Mouse (Mus musculus): ENCODE measurements at regions not wholly inside any gene's neighbourhood (a gene's known extent, or its start where the extent isn't known, plus 50 kb on each side); places are given as distances from the start of the nearest gene placed in this dataset.

DNA sequence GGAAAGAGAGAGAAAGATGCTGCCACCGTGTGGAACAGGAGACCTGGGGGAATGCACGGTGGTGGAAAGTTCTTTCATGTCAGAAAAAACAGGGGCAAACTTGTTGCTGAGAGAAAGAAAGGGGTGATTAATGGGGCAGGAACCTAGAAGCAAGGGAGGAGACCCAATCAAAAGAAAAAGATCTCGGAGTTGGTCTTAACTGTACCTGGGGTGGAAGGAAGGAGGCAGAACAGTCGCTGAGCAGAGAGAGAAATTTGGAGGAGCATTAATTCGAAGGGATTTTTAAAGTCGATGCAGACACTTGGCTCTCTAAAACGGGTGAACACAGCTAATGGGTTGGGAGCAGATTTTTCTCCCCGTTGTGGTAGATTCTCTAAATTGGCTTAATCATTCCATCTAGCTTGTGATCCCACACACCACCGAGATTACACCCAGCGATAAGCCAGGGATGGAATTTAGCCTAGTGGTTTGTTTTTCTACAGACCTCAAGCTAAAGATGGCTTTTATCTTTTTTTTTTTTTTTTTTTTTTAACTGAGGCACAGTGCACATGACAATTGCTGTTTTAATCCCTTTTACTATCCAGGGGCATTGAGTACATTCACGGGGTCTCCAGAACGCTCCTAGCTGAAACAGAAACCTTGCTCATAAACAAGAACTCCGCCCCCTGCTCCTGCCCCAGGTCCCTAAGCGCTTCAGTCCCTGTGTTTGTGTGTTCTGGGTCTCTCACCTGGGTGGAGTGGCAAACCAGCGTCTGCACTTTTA is 73.1 kb upstream of the Cpm start:
- in situ Hi-C loops (cut with MboI; ENCODE audit: low sequenced_read_pairs) = no loop called here

DNA sequence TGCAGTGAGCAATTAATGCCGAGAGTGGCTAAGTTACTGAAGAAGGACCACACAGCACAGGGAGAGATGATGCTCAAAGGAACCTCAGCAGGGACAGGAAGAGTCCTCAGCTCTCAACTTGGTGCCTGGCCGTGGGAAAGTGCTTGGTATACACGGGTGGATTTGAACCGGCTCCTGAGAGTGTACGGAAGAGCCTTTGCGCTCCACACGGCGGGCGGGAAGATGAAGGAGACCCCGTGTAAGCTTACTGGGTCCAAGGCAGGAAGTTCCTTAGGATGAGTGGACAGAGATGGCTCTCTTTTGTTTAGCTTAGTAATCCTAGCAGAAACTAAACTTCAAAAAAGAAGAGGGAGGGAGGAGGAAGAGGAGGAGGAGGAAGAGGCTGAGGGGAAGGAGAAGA is 73.8 kb upstream of the Cpm start:
- in situ Hi-C loops (cut with MboI; ENCODE audit: low sequenced_read_pairs) = no loop called here

DNA sequence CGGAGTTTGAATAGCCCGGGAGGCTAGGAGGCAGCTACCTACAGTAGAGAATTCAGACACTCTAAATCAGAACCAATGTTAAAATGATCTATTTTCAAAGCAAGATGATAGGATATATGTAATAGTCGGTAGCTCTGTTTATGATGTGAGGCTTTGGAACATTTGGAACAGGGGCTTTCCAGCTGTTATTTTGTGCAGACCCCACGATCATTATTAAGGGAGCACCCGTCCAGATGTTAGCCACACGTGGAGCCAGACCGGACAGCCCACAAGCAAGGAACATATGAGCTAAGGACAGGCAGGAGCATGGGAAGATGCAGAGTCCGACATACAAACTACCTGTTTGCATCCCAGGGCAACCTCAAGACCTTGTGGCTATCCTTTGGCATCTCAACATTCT is 74.3 kb upstream of the Cpm start:
- in situ Hi-C loops (cut with MboI; ENCODE audit: low sequenced_read_pairs) = no loop called here

DNA sequence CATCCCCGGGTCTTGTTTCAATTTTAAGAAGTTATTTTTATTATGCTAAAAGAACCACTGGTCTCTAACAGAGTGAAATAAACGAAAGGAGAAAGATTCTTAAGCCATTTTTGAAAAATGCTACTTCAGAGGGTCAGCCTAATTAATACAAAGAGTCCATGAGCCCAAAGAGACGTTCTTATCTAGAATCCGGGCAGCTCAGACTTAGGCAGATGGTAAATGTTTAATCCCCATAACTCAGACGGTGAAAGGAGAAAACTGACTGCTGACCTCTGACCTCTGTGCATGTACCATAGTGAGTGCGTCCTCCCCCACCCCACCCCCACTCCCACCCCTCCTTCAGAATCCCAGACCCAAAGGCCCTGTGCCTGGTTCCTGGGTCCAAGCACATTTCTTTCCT is 74.8 kb upstream of the Cpm start:
- in situ Hi-C loops (cut with MboI; ENCODE audit: low sequenced_read_pairs) = no loop called here

DNA sequence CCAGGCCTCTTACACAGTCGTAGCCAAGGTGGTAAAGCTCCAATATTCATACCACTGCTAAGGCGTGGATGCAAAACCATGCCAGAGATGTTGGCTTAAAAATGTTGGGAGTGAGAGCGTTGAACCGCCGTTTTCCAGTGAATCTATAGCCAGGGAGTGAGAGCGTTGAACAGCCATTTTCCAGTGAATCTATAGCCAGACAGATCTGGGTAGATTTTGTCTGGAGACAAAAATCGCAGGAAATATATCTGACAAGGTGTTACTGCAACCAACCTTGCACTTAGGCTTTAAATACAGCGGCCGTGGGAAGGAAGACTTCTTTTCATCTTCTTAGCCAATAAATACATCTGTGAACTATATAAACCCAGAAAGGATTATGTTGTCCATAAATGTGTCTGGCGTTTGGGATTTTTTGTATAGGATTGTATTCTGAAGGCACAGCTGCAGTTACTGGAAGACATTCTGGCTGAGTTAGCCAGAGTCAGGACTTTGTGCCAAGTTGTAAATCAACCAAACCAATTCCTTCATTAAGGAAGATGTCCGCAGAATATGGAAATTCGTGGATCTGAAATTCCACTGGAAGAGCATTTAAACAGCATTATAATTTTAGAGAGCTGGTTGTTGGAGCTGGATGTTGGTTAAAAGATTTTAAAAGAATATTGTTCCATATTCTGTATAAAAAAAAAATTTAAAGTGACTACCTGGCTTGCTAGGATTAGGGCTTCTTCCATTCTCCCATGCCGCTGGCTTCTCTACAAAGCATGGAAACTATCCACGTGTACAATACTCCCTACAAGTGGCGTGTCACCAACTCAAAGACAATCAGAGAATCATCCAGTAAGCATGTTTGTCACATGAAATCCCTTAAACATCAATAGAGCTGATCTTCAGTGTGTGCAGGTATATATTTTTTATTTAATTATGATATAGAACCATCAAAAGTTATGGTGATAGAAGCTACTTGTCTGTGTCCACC is 75.8 kb upstream of the Cpm start:
- in situ Hi-C loops (cut with MboI; ENCODE audit: low sequenced_read_pairs) = no loop called here

DNA sequence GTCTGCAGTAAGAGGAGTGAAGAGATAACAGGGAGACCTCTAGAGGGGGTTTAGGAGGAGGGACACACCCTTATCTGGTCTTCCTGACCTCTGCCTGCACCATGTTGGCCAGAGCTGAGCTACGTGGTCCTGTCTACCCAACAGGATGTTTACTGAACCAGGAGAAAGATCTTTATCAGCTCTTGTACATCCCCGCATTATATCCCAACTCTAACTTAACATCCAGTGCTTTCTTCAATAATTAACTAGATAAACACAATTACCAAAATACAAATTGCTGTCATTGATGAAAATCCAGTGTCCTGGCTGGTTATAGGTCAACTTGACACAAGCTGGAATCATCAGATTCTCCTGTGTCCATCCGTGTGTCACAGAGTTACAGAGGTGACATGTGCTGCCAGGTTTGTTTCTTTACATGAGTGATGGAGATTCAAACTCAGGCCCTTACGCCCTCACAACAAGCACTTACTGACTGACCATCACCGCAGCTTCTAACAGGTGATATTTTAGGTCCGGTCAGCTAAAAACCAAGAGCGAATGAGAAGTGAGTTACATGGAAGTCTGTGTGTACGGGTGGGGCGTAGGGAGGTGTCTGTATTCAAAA is 77.1 kb upstream of the Cpm start:
- in situ Hi-C loops (cut with MboI; ENCODE audit: low sequenced_read_pairs) = no loop called here

DNA sequence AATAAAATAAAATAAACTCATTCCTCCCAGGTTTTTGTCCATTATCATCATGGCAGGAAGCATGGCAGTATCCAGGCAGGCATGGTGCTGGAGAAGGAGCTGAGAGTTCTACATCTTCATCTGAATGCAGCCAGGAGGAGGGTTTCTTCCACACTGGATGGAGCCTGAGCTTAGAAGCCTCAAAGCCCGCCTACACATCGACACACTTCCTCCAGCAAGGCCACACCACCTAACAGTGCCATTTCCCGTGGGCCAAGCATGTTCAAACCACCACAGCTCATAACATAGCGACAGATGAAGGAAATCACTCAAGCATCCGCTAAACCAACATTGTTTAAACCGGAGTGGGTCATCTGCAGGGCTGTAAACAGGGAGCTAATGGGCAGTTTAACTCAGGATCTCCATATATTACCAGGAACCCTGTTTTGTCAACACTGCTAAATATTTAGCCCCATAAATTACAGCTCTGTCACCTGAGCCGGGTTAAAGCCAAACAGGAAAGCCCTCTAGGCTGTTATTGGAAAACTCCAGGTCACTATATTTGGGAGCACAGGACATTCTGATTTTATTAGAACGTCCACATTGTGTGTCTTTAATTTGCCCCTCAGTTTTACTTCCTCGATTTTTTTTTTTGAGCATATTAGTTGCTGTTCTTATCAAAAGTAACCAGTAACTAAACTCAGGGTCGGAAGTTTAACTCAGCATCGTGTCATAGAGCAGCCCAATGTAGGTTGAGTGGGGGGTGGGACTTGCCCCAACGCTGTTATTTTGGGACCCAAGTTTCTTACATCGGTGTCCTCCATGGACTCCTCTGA is 77.9 kb upstream of the Cpm start:
- in situ Hi-C loops (cut with MboI; ENCODE audit: low sequenced_read_pairs) = no loop called here

DNA sequence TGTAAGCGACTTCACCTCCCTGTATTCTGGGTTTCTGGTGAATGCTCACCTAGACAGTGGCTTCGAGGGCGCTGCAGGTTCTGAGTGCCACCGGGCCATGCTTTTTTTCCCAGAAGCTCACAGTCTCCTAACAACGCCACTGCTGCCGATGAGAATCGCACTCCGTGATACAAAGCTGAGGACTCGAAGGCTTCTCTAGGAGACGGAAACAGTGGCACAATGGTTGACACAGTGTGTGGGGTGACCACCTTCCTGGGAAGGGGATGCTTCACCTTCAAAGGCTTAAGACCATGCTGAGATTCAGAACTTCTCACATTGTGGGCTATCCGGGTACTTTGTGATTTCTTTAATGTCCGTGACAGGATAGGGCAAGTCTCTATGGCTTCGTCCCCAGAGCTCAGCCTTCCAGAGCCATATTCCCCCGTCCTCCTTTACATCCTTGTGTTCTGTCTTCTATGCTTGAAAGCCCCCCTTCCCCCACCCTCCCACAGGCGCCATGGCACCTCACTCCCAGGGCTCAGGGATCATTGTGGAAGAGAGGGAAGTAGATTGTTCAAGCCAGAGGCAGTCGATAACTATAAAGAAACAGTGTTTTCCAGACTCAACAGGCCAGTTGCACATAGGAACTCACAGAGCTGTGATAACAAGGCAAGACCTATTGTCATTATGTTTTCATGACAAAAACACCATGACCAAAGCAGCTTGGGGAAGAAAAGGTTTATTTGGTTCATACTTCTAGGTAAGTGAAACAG is 79.3 kb upstream of the Cpm start:
- in situ Hi-C loops (cut with MboI; ENCODE audit: low sequenced_read_pairs) = no loop called here

DNA sequence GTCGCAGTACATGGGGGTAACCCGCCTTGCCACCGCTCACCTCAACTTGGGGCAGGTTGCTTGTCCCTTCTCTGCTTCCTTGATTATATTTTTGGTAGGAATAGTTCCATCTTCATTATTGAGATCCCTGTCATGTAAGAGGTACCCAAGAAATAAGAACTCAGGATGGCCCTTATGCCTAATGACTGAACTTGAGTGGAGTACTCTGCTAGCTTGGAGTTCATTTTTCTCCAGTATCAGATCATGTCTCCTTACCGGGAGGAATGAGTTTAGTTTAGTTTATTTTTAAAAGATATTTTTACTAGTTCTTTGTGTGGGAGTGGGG is 79.8 kb upstream of the Cpm start:
- in situ Hi-C loops (cut with MboI; ENCODE audit: low sequenced_read_pairs) = no loop called here

DNA sequence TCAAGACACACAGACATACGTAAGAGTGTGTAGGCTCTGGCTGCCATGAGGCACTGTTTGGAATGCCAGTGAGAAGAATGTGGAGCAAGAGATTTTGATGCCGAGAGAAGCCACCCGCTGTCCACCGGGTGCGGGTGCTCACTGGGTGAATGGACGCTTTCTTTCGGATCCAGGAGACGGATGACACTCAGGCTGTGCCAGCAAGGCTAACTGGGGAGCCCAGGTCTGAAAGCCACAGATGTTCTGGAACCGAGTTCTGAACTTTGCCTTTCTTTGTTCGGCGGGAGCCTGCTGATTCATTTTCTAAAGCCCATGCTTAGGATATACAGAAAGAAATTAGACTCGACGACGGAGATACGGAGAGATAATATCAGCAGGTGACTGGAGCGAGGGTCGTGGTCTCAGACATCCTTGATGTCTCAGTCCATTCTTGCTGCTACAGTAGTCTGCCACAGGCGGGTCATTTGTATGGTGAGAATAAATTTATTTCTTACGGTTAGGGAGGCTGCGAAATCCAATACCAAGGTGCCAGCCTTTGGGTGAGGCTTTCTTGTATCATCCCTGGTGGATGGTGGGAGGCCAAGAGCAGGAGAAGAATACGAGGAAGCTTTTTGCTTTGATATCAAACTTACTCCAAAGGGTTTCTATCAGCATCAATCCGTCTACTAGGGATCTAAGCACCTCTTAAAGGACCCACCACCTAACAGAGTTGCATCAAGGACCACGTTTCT is 80.4 kb upstream of the Cpm start:
- in situ Hi-C loops (cut with MboI; ENCODE audit: low sequenced_read_pairs) = no loop called here

DNA sequence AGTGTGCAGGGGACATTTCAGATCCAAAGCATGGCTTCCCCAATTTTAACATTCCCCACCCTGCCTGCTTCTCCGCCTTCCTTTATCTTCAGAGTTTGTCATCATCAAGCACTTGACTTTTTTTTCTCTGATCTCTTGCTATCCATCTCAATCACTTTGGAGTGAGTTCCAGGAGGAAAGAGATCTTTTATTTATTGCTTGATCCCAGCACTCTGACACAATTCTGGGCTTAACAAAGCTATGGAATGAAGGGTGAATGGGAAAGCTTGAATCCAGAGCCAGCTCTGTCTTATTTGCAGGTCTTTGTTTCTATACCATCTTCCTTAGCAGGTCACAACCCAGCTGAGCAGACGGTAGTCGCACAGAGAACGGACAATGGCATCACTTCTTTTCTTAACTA is 81.0 kb upstream of the Cpm start:
- in situ Hi-C loops (cut with MboI; ENCODE audit: low sequenced_read_pairs) = no loop called here

DNA sequence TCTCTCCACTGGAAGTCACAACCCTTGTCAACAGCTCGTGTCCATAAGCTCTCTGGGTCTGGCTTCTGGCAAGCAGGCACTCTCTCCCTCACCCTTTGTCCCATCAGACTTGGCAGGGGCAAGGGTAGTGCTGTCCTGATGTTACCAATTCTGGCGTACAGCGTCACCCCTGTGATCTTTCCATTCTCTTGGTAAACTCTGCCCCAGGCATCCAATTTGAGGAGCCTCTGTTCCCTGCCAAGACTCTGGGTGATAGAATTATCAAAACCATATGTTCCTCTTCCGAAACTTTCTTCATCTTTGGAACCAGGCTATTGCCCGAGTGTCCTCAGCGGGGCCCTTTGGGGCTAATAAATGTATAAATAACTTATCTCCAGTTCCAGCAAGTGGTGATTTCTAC is 82.0 kb upstream of the Cpm start:
- in situ Hi-C loops (cut with MboI; ENCODE audit: low sequenced_read_pairs) = no loop called here

DNA sequence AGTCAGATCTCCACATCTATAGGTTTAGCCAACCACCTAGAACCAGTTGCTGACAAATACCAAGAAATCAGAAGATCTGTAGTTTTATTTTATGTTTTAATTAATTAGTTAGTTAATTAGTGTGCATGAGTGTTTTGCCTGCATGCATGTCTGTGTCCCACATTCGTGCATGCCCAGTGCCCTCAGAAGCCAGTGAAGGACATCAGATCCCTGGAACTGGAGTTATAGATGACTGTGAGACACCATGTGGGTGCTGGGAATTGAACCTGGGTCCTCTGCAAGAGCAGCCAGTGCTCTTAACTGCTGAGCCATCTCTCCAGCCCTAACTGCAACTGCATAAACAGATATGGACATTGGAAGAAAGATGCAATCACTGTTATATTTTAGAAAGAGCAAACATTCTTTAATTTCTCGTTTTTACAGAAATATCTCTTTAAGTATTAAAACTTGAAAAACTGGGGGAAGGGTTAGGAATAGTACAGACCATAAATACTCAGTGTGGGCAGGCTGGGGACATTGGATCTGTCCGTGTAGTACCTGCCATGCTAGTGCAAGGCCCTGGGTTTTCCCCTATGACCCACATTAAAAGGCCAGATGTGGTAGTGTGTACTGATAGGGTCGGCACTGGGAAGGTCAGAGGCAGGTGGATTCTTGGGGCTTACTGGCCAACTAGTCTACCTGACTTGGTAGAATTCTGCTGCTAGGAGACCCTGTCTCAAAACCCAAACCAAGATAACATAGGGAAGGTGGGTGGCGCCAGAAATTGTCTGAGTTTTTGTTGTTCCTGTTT is 83.3 kb upstream of the Cpm start:
- in situ Hi-C loops (cut with MboI; ENCODE audit: low sequenced_read_pairs) = no loop called here

DNA sequence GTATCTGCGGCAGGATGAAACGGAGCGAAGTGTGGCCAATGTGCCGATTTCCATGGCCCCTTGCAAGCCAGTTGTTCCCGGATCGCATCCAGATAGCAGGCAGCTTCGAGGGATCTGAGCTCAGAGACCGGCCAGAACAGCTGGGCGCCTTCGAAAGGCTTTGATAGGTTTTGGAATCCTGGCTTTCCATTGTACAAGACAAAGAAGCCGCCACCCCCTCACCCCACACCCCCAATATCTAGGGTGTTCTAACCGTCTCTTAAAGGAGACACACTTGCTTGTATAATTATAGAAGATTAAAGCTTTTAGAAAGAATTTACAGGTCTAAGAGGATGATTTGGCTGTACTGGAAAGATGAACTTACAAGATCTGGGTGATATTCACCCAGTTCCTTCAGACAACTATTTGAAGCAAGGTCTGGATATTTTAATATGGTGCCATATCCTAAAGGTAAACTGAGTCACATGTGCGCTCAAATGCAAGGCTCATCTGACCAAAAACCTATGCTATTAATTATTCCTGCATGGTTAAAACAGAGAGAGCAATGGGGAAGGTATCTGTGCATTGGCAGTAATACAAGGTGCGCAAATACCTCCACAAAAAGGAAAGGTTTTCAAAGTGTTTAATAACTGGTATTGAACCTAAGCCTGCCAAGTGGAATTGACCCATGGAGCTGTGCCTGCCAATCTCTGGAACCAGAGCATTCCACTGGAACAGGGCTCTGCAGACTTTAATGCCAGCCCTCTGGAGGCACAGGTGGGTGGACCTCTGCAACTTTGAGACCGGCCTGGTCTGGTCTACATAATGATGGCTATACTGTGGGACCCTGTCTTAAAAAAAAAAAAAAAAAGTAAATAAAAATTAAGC is 84.4 kb upstream of the Cpm start:
- in situ Hi-C loops (cut with MboI; ENCODE audit: low sequenced_read_pairs) = no loop called here

DNA sequence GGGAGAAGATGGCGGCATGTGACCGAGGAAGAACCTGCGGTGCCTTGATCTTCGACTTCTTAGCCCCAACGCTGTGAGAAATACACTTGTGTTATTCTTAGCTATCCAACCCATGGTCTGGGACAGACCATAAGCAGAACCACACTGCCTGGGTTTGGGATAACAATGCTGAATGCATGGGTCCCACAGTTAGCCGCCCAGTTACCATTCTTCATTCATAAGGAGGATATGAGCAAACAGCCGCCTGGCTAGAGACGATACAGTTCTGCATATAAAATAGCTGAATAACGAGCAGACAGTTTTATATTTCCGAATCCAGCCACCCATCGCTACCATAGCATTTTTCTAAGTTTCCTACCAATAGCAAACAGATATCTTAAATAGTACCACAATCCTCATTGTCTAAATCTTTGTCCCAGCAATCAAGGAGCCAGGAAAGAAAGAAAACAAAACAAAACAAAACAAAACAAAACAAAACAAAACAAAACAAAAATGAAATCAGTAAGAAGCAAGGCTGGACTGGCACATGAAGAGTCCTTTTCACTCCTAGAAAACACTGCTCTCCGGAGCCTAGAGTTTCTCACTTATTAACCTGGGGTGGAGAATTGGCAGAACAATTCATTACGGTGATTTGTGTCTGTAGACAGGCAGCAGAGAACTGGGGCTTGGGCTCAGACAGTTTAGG is 85.2 kb upstream of the Cpm start:
- in situ Hi-C loops (cut with MboI; ENCODE audit: low sequenced_read_pairs) = no loop called here

DNA sequence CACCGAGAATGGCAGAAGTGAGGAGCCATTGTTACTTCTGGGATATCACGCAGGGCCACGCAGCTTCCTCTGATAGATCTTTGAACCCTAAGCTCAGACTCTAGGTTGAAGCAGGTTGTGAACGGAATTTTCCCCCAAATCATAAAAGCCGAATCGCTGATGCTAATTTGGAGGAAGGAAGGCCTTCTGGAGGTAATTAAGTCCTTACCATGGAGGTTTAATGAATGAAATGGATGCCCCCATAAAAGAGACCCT is 85.7 kb upstream of the Cpm start:
- in situ Hi-C loops (cut with MboI; ENCODE audit: low sequenced_read_pairs) = no loop called here

DNA sequence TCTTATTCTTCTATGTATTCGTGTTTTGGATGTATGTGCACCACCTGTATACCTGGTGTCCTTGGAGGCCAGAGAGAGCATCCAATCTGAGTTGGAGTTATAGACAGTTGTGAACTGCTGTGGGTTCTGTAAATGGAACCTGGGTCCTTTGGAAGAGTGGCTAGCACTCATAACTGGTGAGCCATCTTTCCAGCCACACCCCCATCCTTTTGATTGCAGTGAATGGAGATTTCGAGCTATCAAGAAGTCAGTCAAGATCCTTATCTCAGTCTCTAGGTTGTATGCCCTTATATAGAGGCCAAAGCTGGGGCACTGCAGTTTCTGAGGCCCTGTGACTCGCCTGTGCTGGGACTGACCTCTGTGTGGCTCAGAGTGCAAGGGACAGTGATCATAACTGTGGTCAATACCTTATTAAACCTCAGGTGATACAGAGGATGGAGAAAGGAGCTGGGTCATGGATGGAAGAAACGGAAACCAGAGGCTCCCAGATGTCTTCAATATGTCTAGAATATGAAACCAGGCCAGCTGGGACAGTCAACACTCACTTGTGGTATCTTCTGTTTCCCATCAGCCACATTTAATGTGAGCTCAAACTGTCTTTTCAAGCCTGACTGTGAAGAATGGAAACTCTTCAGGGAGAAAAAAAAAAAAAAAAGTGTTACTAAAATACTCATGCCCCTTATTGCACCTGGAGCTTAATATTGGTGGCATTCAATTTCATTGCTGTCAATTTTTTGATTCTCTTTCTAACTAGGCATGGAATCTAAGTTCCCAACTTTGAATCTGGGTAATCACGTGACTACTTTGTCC is 86.2 kb upstream of the Cpm start:
- in situ Hi-C loops (cut with MboI; ENCODE audit: low sequenced_read_pairs) = no loop called here

Data from CH12F3 (cell line).